Mouse (Mus musculus) spleen, adult 2 months (tissue): ENCODE measurements around the gene Smyd2.

Experiments
- CTCF ChIP-seq: fragments of 200-500 bp; IDR thresholded peaks from 2 replicates; pipeline ENCODE4 v1.5.1; 2011; ENCODE audit warnings: mild to moderate bottlenecking, inconsistent platforms; ENCODE audit not compliant: insufficient read depth, insufficient read length, insufficient replicate concordance; ENCODE audit errors: extremely low read depth
- POLR2A ChIP-seq: fragments of 200-500 bp; IDR thresholded peaks from 2 replicates; pipeline ENCODE4 v1.6.1; 2011; ENCODE audit warnings: low read depth, low read length, inconsistent platforms

GRCm38 (mm10) chr1:189941786-189942185 is 19.6 kb upstream of the Smyd2 start:
- no peak for TF ChIP-seq POLR2A
- no peak for TF ChIP-seq CTCF
